Mouse (Mus musculus) kidney, postnatal 0 days (tissue): ENCODE measurements at regions not wholly inside any gene's neighbourhood (a gene's known extent, or its start where the extent isn't known, plus 50 kb on each side); places are given as distances from the start of the nearest gene placed in this dataset.

Experiments
- ATAC-seq: fragments of 200-750 bp; cut with Nextera tagmentation; replicated peaks from 2 replicates; pipeline ENCODE4 v1.8.0; 2017; ENCODE audit warnings: low read depth, moderate number of reproducible peaks, moderate TSS enrichment, moderate library complexity; ENCODE audit not compliant: low FRiP score
- DNase-seq: peaks from one replicate; pipeline ENCODE4 v3.0.0-alpha.2; 2016; ENCODE audit warnings: low spot score
- H3K27ac ChIP-seq: fragments of 300-500 bp; sonication (generic); 2 replicates; pipeline ENCODE4 v1.5.1; 2014; ENCODE audit warnings: mild to moderate bottlenecking
- H3K27me3 ChIP-seq: fragments of 300-500 bp; sonication (generic); 2 replicates; pipeline ENCODE4 v1.6.1; 2014; ENCODE audit warnings: low read length, mixed read lengths; ENCODE audit not compliant: insufficient read depth
- H3K36me3 ChIP-seq: fragments of 300-500 bp; sonication (generic); 2 replicates; pipeline ENCODE4 v1.6.1; 2014; ENCODE audit warnings: low read length, mixed read lengths; ENCODE audit not compliant: insufficient read depth
- H3K4me1 ChIP-seq: fragments of 300-500 bp; sonication (generic); replicated peaks from 2 replicates; pipeline ENCODE4 v1.6.1; 2014; ENCODE audit warnings: antibody characterized with exemption, low read length, mixed read lengths; ENCODE audit not compliant: insufficient read depth
- H3K4me2 ChIP-seq: fragments of 300-500 bp; sonication (generic); 2 replicates; pipeline ENCODE4 v1.6.1; 2014; ENCODE audit warnings: mild to moderate bottlenecking, low read length, moderate library complexity, mixed read lengths
- H3K4me3 ChIP-seq: fragments of 300-500 bp; sonication (generic); replicated peaks from 2 replicates; pipeline ENCODE4 v1.5.1; 2014; ENCODE audit warnings: low read depth, low read length
- H3K9ac ChIP-seq: fragments of 300-500 bp; sonication (generic); 2 replicates; pipeline ENCODE4 v1.6.1; 2014; ENCODE audit warnings: low read depth, low read length
- H3K9me3 ChIP-seq: fragments of 300-500 bp; sonication (generic); replicated peaks from 2 replicates; pipeline ENCODE4 v1.6.1; 2016; ENCODE audit warnings: low read length, inconsistent platforms, mixed read lengths
- CTCF ChIP-seq: IDR thresholded peaks from 2 replicates; pipeline ENCODE4 v1.5.1; 2016; ENCODE audit warnings: antibody characterized with exemption, low read depth, mild to moderate bottlenecking, moderate library complexity
- WGBS: fragments of 180-500 bp; shearing (Covaris S2); extraction: QIAGEN DNeasy Blood & Tissue Kit; methylation state at CpG from one replicate; pipeline ENCODE4 v1.1.7; 2014; 5-methylcytosine and 5-hydroxymethylcytosine counted together

DNA sequence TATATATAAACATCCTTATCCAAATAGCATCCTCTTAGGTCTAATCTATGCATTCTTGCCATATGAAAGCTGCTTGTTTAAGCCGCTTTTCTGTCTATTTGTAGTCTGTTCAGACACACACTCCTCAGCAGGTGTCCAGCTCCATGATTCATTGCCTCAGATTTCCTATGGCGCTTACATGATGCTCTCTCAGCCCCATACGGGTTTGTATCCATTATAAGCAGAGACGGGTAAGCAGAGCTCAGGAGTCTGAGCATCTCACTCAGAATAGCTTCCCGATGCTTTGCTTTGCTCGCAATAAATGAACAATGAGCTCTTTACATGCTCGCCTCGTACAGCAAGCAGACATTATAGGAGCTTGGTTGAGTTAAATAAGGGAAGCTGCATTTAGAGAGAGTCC, 521.3 kb upstream of the Ptbp2 start:
- 80% methylated on average over 8 of the region's 8 CpGs for WGBS
- DNase-seq = no peak
- TF ChIP-seq CTCF = no peak
- Histone ChIP-seq H3K4me3 (no peak overlapping the region), H3K27ac (no peak overlapping the region), H3K4me2 (no peak overlapping the region), H3K9me3 (no peaks in the 10 kb centered on the region), H3K4me1 (no peaks in the 10 kb centered on the region), H3K36me3 (no peaks in the 10 kb centered on the region), H3K9ac (no peak overlapping the region), H3K27me3 (no peaks in the 10 kb centered on the region)
- ATAC-seq = no peak
